ENCODE assay signal across 11 mouse cellular contexts in genomic region chr5:35035795-35036194, GRCm38 (mm10). TPM values are rescaled to one million over a fixed set of nuclear protein-coding genes. Genes with fewer than 3 reads are reported as not detected.
DNase-seq lines count a peak whose midpoint lies in the region; ATAC-seq lines count a peak whose summit lies in the region.
"Had no signal": no experiment of that assay in that cellular context is flagged by ENCODE, and none has a peak within 500 bp of the region (broad histone marks: within the 10 kb centered on the region; RNA-seq: fewer than 3 reads in every experiment).

No protein-coding gene starts in this region.

- H3K4me3 ChIP-seq in kidney, embryonic 14.5 days (ENCODE audit: low read length): no peak overlapping the region
- no peak overlapping the region for H3K4me3 ChIP-seq in forebrain, embryonic 15.5 days
- H3K4me3 ChIP-seq: forebrain, embryonic 10.5 days; hindbrain, embryonic 15.5 days had no signal

- H3K4me2 ChIP-seq in kidney, embryonic 14.5 days (replicated peaks; ENCODE audit: low read depth, low read length): no peak overlapping the region
- no peak overlapping the region for H3K4me2 ChIP-seq in forebrain, embryonic 15.5 days (replicated peaks)
- H3K4me2 ChIP-seq: hindbrain, embryonic 15.5 days had no signal

- H3K36me3 ChIP-seq in kidney, embryonic 14.5 days (ENCODE audit: control insufficient read depth, insufficient read depth, low read length): peaks cover 35% of the 10 kb centered on the region
- H3K36me3 ChIP-seq in forebrain, embryonic 15.5 days: peaks cover 12% of the 10 kb centered on the region
- H3K36me3 ChIP-seq: hindbrain, embryonic 15.5 days had no signal

- H3K9me3 ChIP-seq in kidney, embryonic 14.5 days (ENCODE audit: control insufficient read depth, low read length): no peaks in the 10 kb centered on the region
- no peaks in the 10 kb centered on the region for H3K9me3 ChIP-seq in forebrain, embryonic 15.5 days
- H3K9me3 ChIP-seq: forebrain, embryonic 10.5 days; hindbrain, embryonic 15.5 days had no signal

- intact Hi-C loops in heart, postnatal 25 days (cut with DNase I): loop anchor here (5.0 kb wide), 1 partner anchor 103 kb away; no protein-coding TSS in a partner anchor

- 0 out of 2 replicates have a peak, but pooled peaks cover 1% of the 10 kb centered on the region for H3K4me1 ChIP-seq in kidney, embryonic 14.5 days (ENCODE audit: control insufficient read depth, insufficient read depth, low read length)
- 0 out of 2 replicates have a peak, but pooled peaks cover 4% of the 10 kb centered on the region for H3K4me1 ChIP-seq in forebrain, embryonic 15.5 days
- H3K4me1 ChIP-seq: forebrain, embryonic 10.5 days; hindbrain, embryonic 15.5 days had no signal

- peak; percentile 32 for DNase-seq in kidney, postnatal 14 days
- peak; percentile 55 for DNase-seq in c-Kit-positive CD71-positive TER-119-negative erythroid progenitor cells, embryonic 14.5 days (ENCODE audit: low read depth)
- DNase-seq in heart, postnatal 25 days (ENCODE audit: low spot score): peak; percentile 35
- peak; percentile 38 to 50 for DNase-seq in lung, postnatal 4 days
- DNase-seq in thymus, postnatal 25 days: no peak
- DNase-seq in testis, postnatal 14 days (ENCODE audit: low spot score): no peak
- DNase-seq: cerebellum, postnatal 36 days had no signal

- no peak for ATAC-seq in kidney, embryonic 14.5 days (ENCODE audit: low FRiP score, low TSS enrichment)
- ATAC-seq in forebrain, embryonic 15.5 days (replicated peaks): no peak

- no peak overlapping the region for H3K27ac ChIP-seq in kidney, embryonic 14.5 days (ENCODE audit: low read depth, low read length)
- H3K27ac ChIP-seq in forebrain, embryonic 15.5 days (replicated peaks): no peak overlapping the region
- H3K27ac ChIP-seq: forebrain, embryonic 10.5 days; hindbrain, embryonic 15.5 days had no signal

- WGBS in kidney, embryonic 14.5 days: 64% methylated on average over 4 of the region's 4 CpGs
- WGBS in forebrain, embryonic 15.5 days: 82% methylated on average over 4 of the region's 4 CpGs

- H3K9ac ChIP-seq in kidney, embryonic 14.5 days (ENCODE audit: low read depth, low read length): no peak overlapping the region
- H3K9ac ChIP-seq in forebrain, embryonic 15.5 days (replicated peaks): no peak overlapping the region
- H3K9ac ChIP-seq: hindbrain, embryonic 15.5 days had no signal

- H3K27me3 ChIP-seq in kidney, embryonic 14.5 days (ENCODE audit: control insufficient read depth, insufficient read depth, low read length): no peaks in the 10 kb centered on the region
- H3K27me3 ChIP-seq in forebrain, embryonic 15.5 days: no peaks in the 10 kb centered on the region
- H3K27me3 ChIP-seq: hindbrain, embryonic 15.5 days had no signal

RNA-seq across cellular contexts. Expression of gene Hgfac, which starts 5.5 kb away (rescaled TPM):
- polyA plus RNA-seq in kidney, embryonic 14.5 days (2014; fragmentation: Nextera tagmentation; extraction: Ambion mirVana): 0.76 and 0.96 TPM in 2 replicates
- under 1 TPM; 0.34 TPM for total RNA-seq in heart, postnatal 25 days (2021)
- polyA plus RNA-seq in forebrain, embryonic 15.5 days (2015; fragmentation: Nextera tagmentation; extraction: Ambion mirVana): 0.69 and 0.75 TPM in 2 replicates

RNA-seq across cellular contexts. Expression of gene Dok7, which starts 20.8 kb away (rescaled TPM):
- polyA plus RNA-seq in kidney, embryonic 14.5 days (2014; fragmentation: Nextera tagmentation; extraction: Ambion mirVana): 0.35 and 0.37 TPM in 2 replicates
- 10 to 100 TPM; 34.5 to 43.8 TPM for total RNA-seq in heart, postnatal 25 days (2021)
- 7.2 and 7.9 TPM in 2 replicates for polyA plus RNA-seq in forebrain, embryonic 15.5 days (2015; fragmentation: Nextera tagmentation; extraction: Ambion mirVana)

Comparison
In these comparisons a context has a peak if more than half of its experiments do, and no peak if none do; other contexts are left out.
1. DNase-seq: peak in kidney, postnatal 14 days (single experiment), c-Kit-positive CD71-positive TER-119-negative erythroid progenitor cells, embryonic 14.5 days (single experiment), heart, postnatal 25 days (single experiment) and lung, postnatal 4 days (2 of 2); none in thymus, postnatal 25 days (single experiment) and testis, postnatal 14 days (single experiment).